Mouse (Mus musculus) stomach, embryonic 16.5 days (tissue): ENCODE measurements around the gene Rab5b. TPM values are rescaled to one million over a fixed set of nuclear protein-coding genes. Genes with fewer than 3 reads are reported as not detected.

Experiments
- ATAC-seq: fragments of 200-750 bp; cut with Nextera tagmentation; 2 replicates; pipeline ENCODE4 v1.8.0; 2017; ENCODE audit warnings: moderate number of reproducible peaks, moderate TSS enrichment; ENCODE audit not compliant: insufficient read depth, low FRiP score
- H3K27ac ChIP-seq: fragments of 300-500 bp; sonication (generic); 2 replicates; pipeline ENCODE4 v1.5.1; 2014; ENCODE audit warnings: low read length
- H3K27me3 ChIP-seq: fragments of 300-500 bp; sonication (generic); 2 replicates; pipeline ENCODE4 v1.6.1; 2014; ENCODE audit warnings: low read length, control low read depth, mixed read lengths; ENCODE audit not compliant: control insufficient read depth, insufficient read depth
- H3K36me3 ChIP-seq: fragments of 300-500 bp; sonication (generic); 2 replicates; pipeline ENCODE4 v1.6.1; 2014; ENCODE audit warnings: low read length; ENCODE audit not compliant: control insufficient read depth, insufficient read depth
- H3K4me1 ChIP-seq: fragments of 300-500 bp; sonication (generic); 2 replicates; pipeline ENCODE4 v1.6.1; 2014; ENCODE audit warnings: low read length, control low read depth, mixed read lengths; ENCODE audit not compliant: control insufficient read depth, insufficient read depth
- H3K4me2 ChIP-seq: fragments of 300-500 bp; sonication (generic); 2 replicates; pipeline ENCODE4 v1.6.1; 2014; ENCODE audit warnings: low read depth, low read length, mixed read lengths
- H3K4me3 ChIP-seq: fragments of 300-500 bp; sonication (generic); replicated peaks from 2 replicates; pipeline ENCODE4 v1.5.1; 2014; ENCODE audit warnings: mild to moderate bottlenecking, low read length
- H3K9ac ChIP-seq: fragments of 300-500 bp; sonication (generic); 2 replicates; pipeline ENCODE4 v1.6.1; 2014; ENCODE audit warnings: low read length
- H3K9me3 ChIP-seq: fragments of 300-500 bp; sonication (generic); replicated peaks from 2 replicates; pipeline ENCODE4 v1.6.1; 2016; ENCODE audit warnings: low read length, control low read depth; ENCODE audit not compliant: control insufficient read depth
- WGBS: fragments of 180-500 bp; shearing (Covaris S2); extraction: QIAGEN DNeasy Blood & Tissue Kit; methylation state at CpG from one replicate; pipeline ENCODE4 v1.1.7; 2014; 5-methylcytosine and 5-hydroxymethylcytosine counted together
- polyA plus RNA-seq: library from polyadenylated mRNA; unstranded; fragments of >200 nt; fragmentation: Nextera tagmentation; extraction: Ambion mirVana; gene quantifications from 2 replicates; pipeline ENCODE4 v1.2.1, GENCODE M21; 2015

The Rab5b gene
- polyA plus RNA-seq, 1 experiment from 2014 or later: 85.1 TPM

GRCm38 (mm10) chr10:128627398-128628317 is 68.4 kb downstream of the Rab5b start:
- ATAC-seq: no peak
- peaks cover 15% of the 10 kb centered on the region for H3K36me3 ChIP-seq
- no peaks in the 10 kb centered on the region for H3K9me3 ChIP-seq
- 77% methylated on average over 10 of the region's 10 CpGs for whole genome bisulfite sequencing
- no peak overlapping the region for H3K4me3 ChIP-seq
- no peak overlapping the region for H3K27ac ChIP-seq
- peaks cover 6% of the 10 kb centered on the region for H3K4me1 ChIP-seq
- no peak overlapping the region for H3K9ac ChIP-seq
- no peak overlapping the region; the same call in 1 of the 2 replicates for H3K4me2 ChIP-seq
- no peaks in the 10 kb centered on the region for H3K27me3 ChIP-seq

Other genes starting within 250 kb of the Rab5b start
- 59.5 and 62.4 TPM in 2 replicates for gene Smarcc2, start 237.0 kb downstream of the Rab5b start, polyA plus RNA-seq
- 2,126 and 2,216 TPM in 2 replicates for gene Myl6, start 202.1 kb downstream of the Rab5b start, polyA plus RNA-seq
- gene Myl6b, start 197.6 kb downstream of the Rab5b start, polyA plus RNA-seq: 2.7 and 3.9 TPM in 2 replicates
- gene Esyt1, start 170.4 kb downstream of the Rab5b start, polyA plus RNA-seq: 32.9 TPM in 2 replicates
- gene Zc3h10, start 148.5 kb downstream of the Rab5b start, polyA plus RNA-seq: 10.7 and 10.8 TPM in 2 replicates
- 3,732 and 3,890 TPM in 2 replicates for gene Rpl41, start 147.0 kb downstream of the Rab5b start, polyA plus RNA-seq
- 198 and 206 TPM in 2 replicates for gene Pa2g4, start 130.3 kb downstream of the Rab5b start, polyA plus RNA-seq
- gene Erbb3, start 106.6 kb downstream of the Rab5b start, polyA plus RNA-seq: 32.0 and 38.0 TPM in 2 replicates
- gene Rps26, start 69.5 kb downstream of the Rab5b start, polyA plus RNA-seq: 553 and 704 TPM in 2 replicates
- gene Ikzf4, start 50.3 kb downstream of the Rab5b start, polyA plus RNA-seq: 2.1 and 2.5 TPM in 2 replicates
- gene Suox, start 22.2 kb downstream of the Rab5b start, polyA plus RNA-seq: 17.7 and 24.4 TPM in 2 replicates
- gene Pmel, start 7.9 kb upstream of the Rab5b start, polyA plus RNA-seq: 1.6 and 3.0 TPM in 2 replicates
- 76.7 and 81.2 TPM in 2 replicates for gene Cdk2, start 8.8 kb upstream of the Rab5b start, polyA plus RNA-seq
- gene Dgka, start 48.6 kb upstream of the Rab5b start, polyA plus RNA-seq: 28.2 and 36.1 TPM in 2 replicates
- 35.0 and 36.2 TPM in 2 replicates for gene Pym1, start 51.6 kb upstream of the Rab5b start, polyA plus RNA-seq
- gene Mmp19, start 94.6 kb upstream of the Rab5b start, polyA plus RNA-seq: 2.2 and 3.5 TPM in 2 replicates
- gene Dnajc14, start 107.8 kb upstream of the Rab5b start, polyA plus RNA-seq: 54.1 and 59.5 TPM in 2 replicates
- 17.3 and 18.2 TPM in 2 replicates for gene Tmem198b, start 108.1 kb upstream of the Rab5b start, polyA plus RNA-seq
- 161 and 184 TPM in 2 replicates for gene Sarnp, start 121.1 kb upstream of the Rab5b start, polyA plus RNA-seq
- gene Ormdl2, start 125.4 kb upstream of the Rab5b start, polyA plus RNA-seq: 84.9 and 103 TPM in 2 replicates
- gene Gdf11, start 195.5 kb upstream of the Rab5b start, polyA plus RNA-seq: 2.8 and 2.9 TPM in 2 replicates
- 756 and 798 TPM in 2 replicates for gene Cd63, start 204.7 kb upstream of the Rab5b start, polyA plus RNA-seq
- 16.6 and 18.7 TPM in 2 replicates for gene Rdh5, start 226.6 kb upstream of the Rab5b start, polyA plus RNA-seq
- gene Bloc1s1, start 227.8 kb upstream of the Rab5b start, polyA plus RNA-seq: 194 and 206 TPM in 2 replicates
- 7.9 and 12.4 TPM in 2 replicates for gene Itga7, start 237.6 kb upstream of the Rab5b start, polyA plus RNA-seq